Mouse (Mus musculus) lung, adult 10 weeks (tissue): ENCODE results near the gene Otof. TPM values are rescaled to one million over a fixed set of nuclear protein-coding genes. Genes with fewer than 3 reads are reported as not detected.

Experiments
- polyA plus RNA-seq: library from polyadenylated mRNA; stranded (reverse); fragments of 350-450 nt; fragmentation: Illumina TruSeq; extraction: RNeasy Lipid Tissue Mini Kit (QIAGEN cat#74804); gene quantifications from one replicate; pipeline ENCODE4 v1.2.3, GENCODE M21; 2014; ENCODE audit warnings: low read depth, low replicate concordance; ENCODE audit not compliant: insufficient read depth

Otof gene
- polyA plus RNA-seq: 0.10 TPM

DNA sequence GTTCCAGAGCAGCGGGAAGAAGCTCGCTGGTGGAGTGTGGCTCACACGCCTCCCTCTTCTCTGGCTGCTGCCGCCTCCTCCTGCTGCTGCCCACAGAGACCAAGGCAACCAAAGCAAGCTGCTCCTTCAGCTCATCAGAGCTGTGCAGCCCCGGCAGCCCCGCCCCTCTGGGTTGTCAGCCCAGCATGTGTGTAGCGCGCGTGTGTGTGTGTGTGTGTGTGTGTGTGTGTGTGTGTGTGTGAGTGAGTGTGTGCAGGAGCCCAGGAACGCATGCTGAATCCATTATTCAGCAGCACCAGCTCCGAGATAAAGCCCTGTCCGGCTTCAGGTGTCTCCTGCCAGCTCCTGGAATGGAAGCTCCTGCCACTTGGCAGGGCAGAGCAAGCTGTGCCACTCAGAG, at the start of gene Otof:
Gene Otof, minus strand, starts transcription at position 112 of the 400 bp plus-strand sequence.

DNA sequence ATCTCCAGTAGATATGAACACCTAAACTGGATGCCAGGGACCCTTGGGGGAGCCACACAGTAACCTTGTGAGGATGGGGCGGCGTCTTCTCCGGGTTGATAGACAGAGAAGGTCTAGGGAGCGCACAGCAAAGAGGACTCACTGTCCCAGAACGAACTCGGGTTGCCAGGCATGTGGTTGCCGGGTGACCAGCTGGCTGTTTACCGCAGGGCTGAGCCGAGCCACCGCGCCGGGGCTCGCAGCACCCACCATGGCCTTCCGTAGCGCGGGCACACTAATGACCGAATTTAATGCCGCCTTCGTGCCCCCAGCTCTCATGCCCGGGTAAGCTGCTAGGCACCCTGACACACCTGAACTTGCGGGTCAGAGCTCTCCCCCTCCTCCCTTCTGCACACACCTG, 4.1 kb upstream of the Otof start, which contains the start of gene 1700001C02Rik:
Gene 1700001C02Rik, plus strand, starts transcription at position 187 of the 400 bp plus-strand sequence.

Other genes with a start within 250 kb of the Otof start
- 5.5 TPM for gene Selenoi, start 229.4 kb downstream of the Otof start, polyA plus RNA-seq
- 8.8 TPM for gene Drc1, start 180.5 kb downstream of the Otof start, polyA plus RNA-seq
- 18.6 TPM for gene 1700001C02Rik, start 4.1 kb upstream of the Otof start, polyA plus RNA-seq
- 0.58 TPM for gene Cib4, start 83.9 kb upstream of the Otof start, polyA plus RNA-seq
- 13.2 TPM for gene Kcnk3, start 126.2 kb upstream of the Otof start, polyA plus RNA-seq
- gene Slc35f6, start 186.0 kb upstream of the Otof start, polyA plus RNA-seq: 14.5 TPM
- gene Cenpa, start 204.8 kb upstream of the Otof start, polyA plus RNA-seq: 10.4 TPM
- gene Dpysl5, start 249.6 kb upstream of the Otof start, polyA plus RNA-seq: 2.3 TPM